Mouse (Mus musculus) hematopoietic stem cell, adult 5-6 weeks (primary cell): ENCODE results near the gene Defb30. TPM values are rescaled to one million over a fixed set of nuclear protein-coding genes. Genes with fewer than 3 reads are reported as not detected.

Experiments
- ATAC-seq, 2 experiments: fragments of 125-278 bp in 1 of 2; replicated peaks in 1 of 2; 2 replicates each; pipeline ENCODE4 v1.8.0; 2016 to 2017; ENCODE audit warnings: inconsistent platforms in 2 of 2, mild to moderate bottlenecking in 2 of 2, moderate number of reproducible peaks in 2 of 2, low read depth in 1 of 2, moderate TSS enrichment in 1 of 2; ENCODE audit not compliant: low FRiP score in 2 of 2, poor library complexity in 2 of 2, severe bottlenecking in 2 of 2, insufficient read depth in 1 of 2, low TSS enrichment in 1 of 2
- total RNA-seq: library from RNA; stranded (forward); fragments of 172-1452, 232-1000 nt; gene quantifications from 2 replicates; pipeline ENCODE4 v1.2.3, GENCODE M21; 2017

The Defb30 gene
- total RNA-seq, 1 experiment from 2014 or later: not detected

DNA sequence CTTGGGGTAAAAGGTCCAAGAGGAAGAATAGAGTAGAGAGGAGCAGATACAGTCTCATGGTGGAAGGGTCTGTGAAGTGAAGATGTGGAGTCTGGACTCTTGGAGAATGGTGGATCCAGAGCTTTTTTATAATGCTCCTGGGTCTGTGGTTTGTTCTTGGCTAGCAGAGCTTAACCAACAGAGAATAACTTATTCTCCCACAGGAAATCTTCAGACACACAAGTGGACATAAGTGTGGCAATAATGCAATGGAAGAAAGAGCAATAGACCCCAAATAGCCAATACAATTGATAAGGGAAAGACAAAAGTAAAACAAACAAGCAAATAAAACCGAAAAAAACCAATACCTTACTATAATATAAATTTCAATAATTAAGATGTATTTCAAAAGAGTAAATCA lies 65.3 kb downstream of the Defb30 start, which contains the start of gene Defb48:
Gene Defb48 (minus strand): TSS at position 101 of the 400 bp plus-strand sequence.
- ATAC-seq: no peak

Other genes starting within 250 kb of the Defb30 start
- gene Wdfy2, start 212.3 kb downstream of the Defb30 start, total RNA-seq: 31.4 and 35.4 TPM in 2 replicates
- not detected in 2 replicates for gene Defb48, start 65.5 kb downstream of the Defb30 start, total RNA-seq
- not detected in 2 replicates for gene Defb47, start 51.9 kb downstream of the Defb30 start, total RNA-seq
- not detected in 2 replicates for gene Defb43, start 38.2 kb downstream of the Defb30 start, total RNA-seq
- not detected in 2 replicates for gene Defb42, start 3.0 kb downstream of the Defb30 start, total RNA-seq